Mouse (Mus musculus) midbrain, embryonic 14.5 days (tissue): ENCODE results near the gene Slc28a1. TPM values are rescaled to one million over a fixed set of nuclear protein-coding genes. Genes with fewer than 3 reads are reported as not detected.

Experiments used
- ATAC-seq: fragments of 200-750 bp; cut with Nextera tagmentation; 2 replicates; pipeline ENCODE4 v1.8.0; 2017; ENCODE audit warnings: moderate number of reproducible peaks, moderate library complexity; ENCODE audit not compliant: low FRiP score, low TSS enrichment
- DNase-seq: peaks from one replicate; pipeline ENCODE4 v3.0.0-alpha.2; 2015
- H3K27ac ChIP-seq: fragments of 300-500 bp; sonication (generic); replicated peaks from 2 replicates; pipeline ENCODE4 v1.5.1; 2014; ENCODE audit warnings: mild to moderate bottlenecking, low read depth, low read length, moderate library complexity
- H3K27me3 ChIP-seq: fragments of 300-500 bp; sonication (generic); 2 replicates; pipeline ENCODE4 v1.6.1; 2014; ENCODE audit warnings: low read length, control low read depth, mixed read lengths; ENCODE audit not compliant: control insufficient read depth, insufficient read depth
- H3K36me3 ChIP-seq: fragments of 300-500 bp; sonication (generic); 2 replicates; pipeline ENCODE4 v1.6.1; 2014; ENCODE audit warnings: low read length, control low read depth; ENCODE audit not compliant: control insufficient read depth, insufficient read depth
- H3K4me1 ChIP-seq: fragments of 300-500 bp; sonication (generic); 2 replicates; pipeline ENCODE4 v1.6.1; 2014; ENCODE audit warnings: mild to moderate bottlenecking, antibody characterized with exemption, low read length, control low read depth; ENCODE audit not compliant: control insufficient read depth, insufficient read depth
- H3K4me2 ChIP-seq: fragments of 300-500 bp; sonication (generic); 2 replicates; pipeline ENCODE4 v1.6.1; 2014; ENCODE audit warnings: mild to moderate bottlenecking, low read length, moderate library complexity
- H3K4me3 ChIP-seq: fragments of 300-500 bp; sonication (generic); replicated peaks from 2 replicates; pipeline ENCODE4 v1.5.1; 2014; ENCODE audit warnings: low read depth, low read length
- H3K9ac ChIP-seq: fragments of 300-500 bp; sonication (generic); replicated peaks from 2 replicates; pipeline ENCODE4 v1.6.1; 2014; ENCODE audit warnings: mild to moderate bottlenecking, low read length, moderate library complexity
- H3K9me3 ChIP-seq: fragments of 300-500 bp; sonication (generic); 2 replicates; pipeline ENCODE4 v1.6.1; 2016; ENCODE audit warnings: low read length, control low read depth, mixed read lengths; ENCODE audit not compliant: control insufficient read depth
- WGBS: fragments of 180-500 bp; shearing (Covaris S2); extraction: QIAGEN DNeasy Blood & Tissue Kit; methylation state at CpG from one replicate; pipeline ENCODE4 v1.1.7; 2014; 5-methylcytosine and 5-hydroxymethylcytosine counted together
- polyA plus RNA-seq: library from polyadenylated mRNA; unstranded; fragments of >200 nt; fragmentation: Nextera tagmentation; extraction: Ambion mirVana; gene quantifications from 2 replicates; pipeline ENCODE4 v1.2.1, GENCODE M21; 2014

Slc28a1 gene
- polyA plus RNA-seq, 1 experiment from 2014 or later = not detected

- Histone ChIP-seq H3K4me3 (no peak overlapping the region), H3K36me3 (no peaks in the 10 kb centered on the region), H3K4me1 (peaks cover 3% of the 10 kb centered on the region; the same call in 1 of the 2 replicates), H3K9me3 (no peaks in the 10 kb centered on the region), H3K27me3 (no peaks in the 10 kb centered on the region), H3K4me2 (no peak overlapping the region), H3K9ac (no peak overlapping the region), H3K27ac (no peak overlapping the region)
- no peak for DNase-seq
- 92% methylated on average over 2 of the region's 2 CpGs for WGBS
- ATAC-seq = no peak
Observed at GRCm38 (mm10) chr7:81111729-81112128, 2.9 kb upstream of the Slc28a1 start.

GRCm38 (mm10) chr7:81112686-81113360 lies 1.8 kb upstream of the Slc28a1 start:
- WGBS = 49% methylated on average over 6 of the region's 6 CpGs
- Histone ChIP-seq H3K27ac (no peak overlapping the region), H3K4me1 (peaks cover 3% of the 10 kb centered on the region; the same call in 1 of the 2 replicates), H3K36me3 (no peaks in the 10 kb centered on the region), H3K9me3 (no peaks in the 10 kb centered on the region), H3K4me3 (no peak overlapping the region), H3K9ac (no peak overlapping the region), H3K4me2 (no peak overlapping the region), H3K27me3 (no peaks in the 10 kb centered on the region)
- ATAC-seq (no peak), DNase-seq (no peak)

- 61% methylated on average over 3 of the region's 3 CpGs for WGBS
- no peak overlapping the region for H3K4me2 ChIP-seq
- no peak for ATAC-seq
- no peaks in the 10 kb centered on the region for H3K27me3 ChIP-seq
- H3K36me3 ChIP-seq = no peaks in the 10 kb centered on the region
- no peak overlapping the region for H3K27ac ChIP-seq
- H3K4me1 ChIP-seq = no peaks in the 10 kb centered on the region
- H3K9me3 ChIP-seq = no peaks in the 10 kb centered on the region
- no peak for DNase-seq
- no peak overlapping the region for H3K4me3 ChIP-seq
- no peak overlapping the region for H3K9ac ChIP-seq
Observed at GRCm38 (mm10) chr7:81121099-81121498, 6.5 kb downstream of the Slc28a1 start.

- H3K4me3 ChIP-seq = no peak overlapping the region
- no peak overlapping the region for H3K4me2 ChIP-seq
- H3K27me3 ChIP-seq = no peaks in the 10 kb centered on the region
- H3K9ac ChIP-seq = no peak overlapping the region
- H3K4me1 ChIP-seq = no peaks in the 10 kb centered on the region
- H3K9me3 ChIP-seq = no peaks in the 10 kb centered on the region
- H3K27ac ChIP-seq = no peak overlapping the region
- WGBS = 72% methylated on average over 2 of the region's 2 CpGs
- no peaks in the 10 kb centered on the region for H3K36me3 ChIP-seq
- ATAC-seq (no peak), DNase-seq (no peak)
Observed at GRCm38 (mm10) chr7:81122808-81123207, 8.2 kb downstream of the Slc28a1 start.

GRCm38 (mm10) chr7:81123553-81123952 lies 9.0 kb downstream of the Slc28a1 start:
- no peak overlapping the region for H3K4me3 ChIP-seq
- no peaks in the 10 kb centered on the region for H3K36me3 ChIP-seq
- no peaks in the 10 kb centered on the region for H3K4me1 ChIP-seq
- ATAC-seq (no peak), DNase-seq (no peak)
- 0 out of 2 replicates have a peak, but pooled peaks cover 5% of the 10 kb centered on the region for H3K9me3 ChIP-seq
- H3K27me3 ChIP-seq = no peaks in the 10 kb centered on the region
- H3K9ac ChIP-seq = no peak overlapping the region
- no peak overlapping the region for H3K27ac ChIP-seq
- no peak overlapping the region for H3K4me2 ChIP-seq
- 92% methylated on average over 5 of the region's 5 CpGs for WGBS

- WGBS = 83% methylated on average over 8 of the region's 8 CpGs
- H3K4me3 ChIP-seq = no peak overlapping the region
- H3K27ac ChIP-seq = no peak overlapping the region
- H3K4me2 ChIP-seq = no peak overlapping the region
- DNase-seq = no peak
- H3K4me1 ChIP-seq = no peaks in the 10 kb centered on the region
- ATAC-seq = no peak
- 0 out of 2 replicates have a peak, but pooled peaks cover 5% of the 10 kb centered on the region for H3K9me3 ChIP-seq
- H3K9ac ChIP-seq = no peak overlapping the region
- no peaks in the 10 kb centered on the region for H3K27me3 ChIP-seq
- H3K36me3 ChIP-seq = no peaks in the 10 kb centered on the region
Observed at GRCm38 (mm10) chr7:81124773-81125172, 10.2 kb downstream of the Slc28a1 start.

- no peaks in the 10 kb centered on the region for H3K36me3 ChIP-seq
- H3K4me2 ChIP-seq = no peak overlapping the region
- no peaks in the 10 kb centered on the region for H3K27me3 ChIP-seq
- WGBS = 72% methylated on average over 10 of the region's 10 CpGs
- DNase-seq (peak; percentile 38), ATAC-seq (no peak)
- H3K27ac ChIP-seq = no peak overlapping the region; the same call in 1 of the 2 replicates
- H3K4me3 ChIP-seq = no peak overlapping the region
- no peak overlapping the region for H3K9ac ChIP-seq
- H3K4me1 ChIP-seq = no peaks in the 10 kb centered on the region
- H3K9me3 ChIP-seq = 0 out of 2 replicates have a peak, but pooled peaks cover 5% of the 10 kb centered on the region
Observed at GRCm38 (mm10) chr7:81125215-81126175, 10.9 kb downstream of the Slc28a1 start.

- H3K4me2 ChIP-seq = no peak overlapping the region
- H3K4me1 ChIP-seq = 0 out of 2 replicates have a peak, but pooled peaks cover 2% of the 10 kb centered on the region
- H3K27me3 ChIP-seq = no peaks in the 10 kb centered on the region
- H3K27ac ChIP-seq = no peak overlapping the region
- WGBS = 85% methylated on average over 7 of the region's 7 CpGs
- no peak for DNase-seq
- ATAC-seq = no peak
- 0 out of 2 replicates have a peak, but pooled peaks cover 5% of the 10 kb centered on the region for H3K9me3 ChIP-seq
- no peaks in the 10 kb centered on the region for H3K36me3 ChIP-seq
- H3K9ac ChIP-seq = no peak overlapping the region
- H3K4me3 ChIP-seq = no peak overlapping the region
Observed at GRCm38 (mm10) chr7:81131864-81132263, 17.3 kb downstream of the Slc28a1 start.
